Mouse (Mus musculus) CH12.LX (cell line): ENCODE results near the gene Nenf.

Source experiments
- CTCF ChIP-seq, 2 experiments: IDR thresholded peaks in 1 of 2; conservative IDR thresholded peaks in 1 of 2; 2 replicates each; pipeline ENCODE4 v1.5.1; 2011 to 2012; ENCODE audit warnings: low read depth in 2 of 2, low read length in 2 of 2, improper control_type of control experiment in 1 of 2, inconsistent platforms in 1 of 2, mild to moderate bottlenecking in 1 of 2, moderate library complexity in 1 of 2
- HCFC1 ChIP-seq: IDR thresholded peaks from 2 replicates; pipeline ENCODE4 v1.6.1; 2012; ENCODE audit warnings: low read depth, mild to moderate bottlenecking, inconsistent platforms, low read length, improper control_type of control experiment
- JUN ChIP-seq: IDR thresholded peaks from 2 replicates; pipeline ENCODE4 v1.6.1; 2011; ENCODE audit warnings: low read depth, mild to moderate bottlenecking, low read length, improper control_type of control experiment, moderate library complexity; ENCODE audit not compliant: insufficient read depth
- POLR2A ChIP-seq: IDR thresholded peaks from 2 replicates; pipeline ENCODE4 v1.6.1; 2011; ENCODE audit warnings: low read depth, mild to moderate bottlenecking, improper control_type of control experiment, low read length
- RAD21 ChIP-seq: IDR thresholded peaks from 2 replicates; pipeline ENCODE4 v1.6.1; 2011; ENCODE audit warnings: low read depth, mild to moderate bottlenecking, low read length, improper control_type of control experiment, moderate library complexity
- SIN3A ChIP-seq: IDR thresholded peaks from 2 replicates; pipeline ENCODE4 v1.6.1; 2012; ENCODE audit warnings: low read length, improper control_type of control experiment, inconsistent platforms
- ZC3H11A ChIP-seq: IDR thresholded peaks from 2 replicates; pipeline ENCODE4 v1.6.1; 2012; ENCODE audit warnings: low read depth, mild to moderate bottlenecking, inconsistent platforms, low read length, improper control_type of control experiment
- ZKSCAN1 ChIP-seq: IDR thresholded peaks from 2 replicates; pipeline ENCODE4 v1.6.1; 2012; ENCODE audit warnings: low read depth, inconsistent platforms, low read length, improper control_type of control experiment, borderline replicate concordance

DNA sequence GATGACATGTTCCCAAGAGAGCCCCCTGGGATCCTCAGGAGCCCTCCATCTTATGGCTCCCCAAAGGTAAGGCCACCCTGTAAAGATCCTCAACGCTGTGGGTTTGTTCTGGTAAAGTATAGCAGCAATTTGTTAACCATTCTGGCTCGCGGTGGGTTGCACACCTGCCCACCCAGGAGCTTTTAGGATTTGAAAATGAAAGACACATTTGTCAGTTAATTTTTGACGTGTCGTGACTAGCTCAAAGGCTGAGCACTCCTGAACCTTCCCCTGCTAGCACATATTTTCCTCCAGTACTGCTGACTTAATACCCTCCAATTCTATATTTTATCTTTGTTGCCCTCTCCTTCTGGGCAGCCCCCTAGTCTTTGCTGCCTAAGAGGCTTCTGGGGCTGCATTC is 50.8 kb downstream of the Nenf start:
- no peak for TF ChIP-seq CTCF (conservative IDR thresholded peaks at IDR 0.05 in 1 of 2, IDR thresholded peaks at IDR 0.05 in 1 of 2; ENCODE audit: low read depth in 2 of 2, low read length in 2 of 2)
- TF ChIP-seq RAD21, result no peak
- no peak for TF ChIP-seq POLR2A
- no peak for TF ChIP-seq SIN3A
- 0 out of 2 replicates have a peak, but pooled peaks have one; percentile 7 for TF ChIP-seq JUN
- TF ChIP-seq ZKSCAN1, result no peak
- no peak for TF ChIP-seq ZC3H11A
- TF ChIP-seq HCFC1, result no peak; the same call in 1 of the 2 replicates
